Mouse (Mus musculus) ES-E14 (cell line): Measurements from ENCODE around the gene Fam83d. TPM values are rescaled to one million over a fixed set of nuclear protein-coding genes. Genes with fewer than 3 reads are reported as not detected.

Experiments used
- DNase-seq: peaks from one replicate; pipeline ENCODE4 v3.0.0-alpha.2; 2013; ENCODE audit warnings: low read depth, low spot score
- H3K27ac ChIP-seq: 2 replicates; pipeline ENCODE4 v1.5.1; 2012; ENCODE audit warnings: low read depth, mild to moderate bottlenecking, low read length, moderate library complexity, mixed read lengths; ENCODE audit not compliant: poor library complexity, insufficient read depth, severe bottlenecking
- H3K36me3 ChIP-seq: 2 replicates; pipeline ENCODE4 v1.6.1; 2012; ENCODE audit warnings: mild to moderate bottlenecking, low read length, moderate library complexity, mixed read lengths; ENCODE audit not compliant: control insufficient read depth, poor library complexity, insufficient read depth, severe bottlenecking
- H3K4me1 ChIP-seq, 2 experiments: fragments of 150-350 bp in 1 of 2; sonication (generic) in 1 of 2; 2 replicates each; pipeline ENCODE4 v1.6.1; 2012; ENCODE audit warnings: low read length in 2 of 2, mild to moderate bottlenecking in 1 of 2, mixed read lengths in 1 of 2; ENCODE audit not compliant: control insufficient read depth in 2 of 2, insufficient read depth in 2 of 2, poor library complexity in 1 of 2
- H3K4me3 ChIP-seq, 2 experiments: fragments of 150-350 bp in 1 of 2; sonication (generic) in 1 of 2; 2 replicates each; pipeline ENCODE4 v1.5.1; 2012; ENCODE audit warnings: low read length in 2 of 2, low read depth in 1 of 2, mild to moderate bottlenecking in 1 of 2, mixed read lengths in 1 of 2; ENCODE audit not compliant: insufficient read depth in 1 of 2, poor library complexity in 1 of 2, severe bottlenecking in 1 of 2
- H3K9ac ChIP-seq: 2 replicates; pipeline ENCODE4 v1.6.1; 2012; ENCODE audit warnings: low read depth, mild to moderate bottlenecking, low read length, mixed read lengths; ENCODE audit not compliant: poor library complexity, insufficient read depth, severe bottlenecking
- H3K9me3 ChIP-seq: fragments of 150-350 bp; sonication (generic); 2 replicates; pipeline ENCODE4 v1.6.1; 2012; ENCODE audit warnings: low read depth, mild to moderate bottlenecking, low read length; ENCODE audit not compliant: control insufficient read depth, insufficient read depth
- CHD2 ChIP-seq: IDR thresholded peaks from 2 replicates; pipeline ENCODE4 v1.6.1; 2014; ENCODE audit warnings: mild to moderate bottlenecking, low read depth, low read length, inconsistent platforms
- HCFC1 ChIP-seq: IDR thresholded peaks from 2 replicates; pipeline ENCODE4 v1.6.1; 2012; ENCODE audit warnings: low read length, inconsistent platforms, borderline replicate concordance; ENCODE audit not compliant: insufficient read depth
- MAFK ChIP-seq: IDR thresholded peaks from 2 replicates; pipeline ENCODE4 v1.6.1; 2014; ENCODE audit warnings: mild to moderate bottlenecking, low read depth, low read length, inconsistent platforms; ENCODE audit not compliant: insufficient read depth
- ZC3H11A ChIP-seq: IDR thresholded peaks from 2 replicates; pipeline ENCODE4 v1.6.1; 2012; ENCODE audit warnings: low read depth, mild to moderate bottlenecking, inconsistent platforms, low read length, borderline replicate concordance
- ZNF384 ChIP-seq: IDR thresholded peaks from 2 replicates; pipeline ENCODE4 v1.6.1; 2012; ENCODE audit warnings: low read depth, low read length, inconsistent platforms
- in situ Hi-C, 2 experiments: fragments of 600-800 bp; cut with MboI; formaldehyde crosslinking; loops; one replicate each; pipeline ENCODE4 v1.15.1; 2025; ENCODE audit warnings: low sequenced_read_pairs in 2 of 2, inconsistent platforms in 1 of 2; ENCODE audit not compliant: unreplicated experiment in 2 of 2
- total RNA-seq: library from RNA; depleted of rRNA; stranded (reverse); fragments of 300-350 nt; gene quantifications from 2 replicates; pipeline ENCODE4 v1.2.3, GENCODE M21; 2012

Fam83d gene
- total RNA-seq, 1 experiment = 28.0 TPM

GRCm38 (mm10) chr2:158795875-158796274, 28.0 kb downstream of the Fam83d start:
- in situ Hi-C loops = no loop called here
- TF ChIP-seq MAFK = peak; percentile 93
- TF ChIP-seq HCFC1 = no peak
- peak overlapping the region; percentile 7; the same call in 1 of the 2 replicates for H3K9ac ChIP-seq

GRCm38 (mm10) chr2:158799328-158799727, 31.4 kb downstream of the Fam83d start:
- H3K4me3 ChIP-seq = no peak overlapping the region
- H3K27ac ChIP-seq = peak overlapping the region; percentile 45; the same call in 1 of the 2 replicates
- in situ Hi-C loops = no loop called here
- peak overlapping the region; percentile 1; the same call in 1 of the 2 replicates for H3K9ac ChIP-seq
- peaks cover 24% of the 10 kb centered on the region for H3K36me3 ChIP-seq
- DNase-seq = no peak
- H3K4me1 ChIP-seq = peaks cover 2 to 22% of the 10 kb centered on the region in 2 experiments; a peak in 2 of 4 replicates
- TF ChIP-seq ZC3H11A (no peak), HCFC1 (no peak), MAFK (no peak), CHD2 (no peak), ZNF384 (no peak)
- no peaks in the 10 kb centered on the region for H3K9me3 ChIP-seq

More at GRCm38 (mm10) chr2:158795875-158796274, 28.0 kb downstream of the Fam83d start:
- Histone ChIP-seq H3K4me3 (no peak overlapping the region; a peak in 1 of 4 replicates), H3K9me3 (no peaks in the 10 kb centered on the region), H3K27ac (no peak overlapping the region; the same call in 1 of the 2 replicates), H3K36me3 (no peaks in the 10 kb centered on the region; the same call in 1 of the 2 replicates), H3K4me1 (peaks cover 2 to 17% of the 10 kb centered on the region in 2 experiments; a peak in 2 of 4 replicates)
- no peak for DNase-seq

- Histone ChIP-seq H3K27ac (no peak overlapping the region; the same call in 1 of the 2 replicates), H3K36me3 (peaks cover 26% of the 10 kb centered on the region), H3K9ac (no peak overlapping the region; the same call in 1 of the 2 replicates), H3K9me3 (no peaks in the 10 kb centered on the region), H3K4me1 (peaks cover 2 to 22% of the 10 kb centered on the region in 2 experiments; a peak in 2 of 4 replicates), H3K4me3 (no peak overlapping the region)
- TF ChIP-seq ZNF384 (no peak), ZC3H11A (no peak)
- peak; percentile 46 for DNase-seq
- in situ Hi-C loops = no loop called here
Observed at GRCm38 (mm10) chr2:158800788-158801187, 32.9 kb downstream of the Fam83d start.

DNA sequence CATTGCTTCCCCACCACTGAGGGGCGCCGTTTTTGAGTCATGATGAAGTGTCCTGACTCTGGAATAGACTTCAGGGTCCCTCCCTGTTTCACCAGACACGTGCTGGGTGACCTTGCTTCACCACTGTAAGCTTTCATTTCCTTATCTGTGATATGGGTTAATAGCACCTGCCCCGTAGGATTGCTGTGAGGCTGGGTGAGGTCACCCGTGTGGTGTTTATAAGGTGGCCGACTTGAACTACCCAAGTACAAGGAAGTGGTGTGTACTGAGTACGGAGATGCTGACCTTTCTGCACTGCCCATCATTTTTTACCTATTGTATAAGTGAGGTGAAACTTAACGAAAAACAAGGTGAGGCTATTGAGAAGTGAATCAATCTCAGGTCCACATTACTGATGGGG, 35.7 kb downstream of the Fam83d start:
- TF ChIP-seq ZC3H11A (no peak), MAFK (no peak), HCFC1 (no peak), CHD2 (no peak), ZNF384 (no peak)
- H3K4me1 ChIP-seq = peaks cover 2 to 17% of the 10 kb centered on the region in 2 experiments; a peak in 2 of 4 replicates
- H3K36me3 ChIP-seq = peaks cover 29% of the 10 kb centered on the region
- H3K4me3 ChIP-seq = no peak overlapping the region
- no peak overlapping the region for H3K9ac ChIP-seq
- no peak for DNase-seq
- H3K27ac ChIP-seq = no peak overlapping the region
- H3K9me3 ChIP-seq = no peaks in the 10 kb centered on the region
- in situ Hi-C loops = no loop called here

GRCm38 (mm10) chr2:158815686-158816085, 47.8 kb downstream of the Fam83d start:
- H3K9me3 ChIP-seq = no peaks in the 10 kb centered on the region
- no peak overlapping the region for H3K27ac ChIP-seq
- TF ChIP-seq HCFC1 = no peak
- no peak for TF ChIP-seq MAFK
- no peak for TF ChIP-seq ZC3H11A
- TF ChIP-seq ZNF384 = no peak
- TF ChIP-seq CHD2 = no peak
- H3K4me3 ChIP-seq = no peak overlapping the region
- no peak for DNase-seq
- peaks cover 25% of the 10 kb centered on the region for H3K36me3 ChIP-seq
- H3K4me1 ChIP-seq = no peaks in the 10 kb centered on the region
- in situ Hi-C loops = no loop called here
- no peak overlapping the region for H3K9ac ChIP-seq
